Mouse (Mus musculus): ENCODE measurements at regions not wholly inside any gene's neighbourhood (a gene's known extent, or its start where the extent isn't known, plus 50 kb on each side); places are given as distances from the start of the nearest gene placed in this dataset.

GRCm38 (mm10) chr8:127753793-127754565 lies 604.4 kb upstream of the Nrp1 start:
- DNase-seq (ENCODE audit: extremely low spot score, low read depth, low spot score): no peak

DNA sequence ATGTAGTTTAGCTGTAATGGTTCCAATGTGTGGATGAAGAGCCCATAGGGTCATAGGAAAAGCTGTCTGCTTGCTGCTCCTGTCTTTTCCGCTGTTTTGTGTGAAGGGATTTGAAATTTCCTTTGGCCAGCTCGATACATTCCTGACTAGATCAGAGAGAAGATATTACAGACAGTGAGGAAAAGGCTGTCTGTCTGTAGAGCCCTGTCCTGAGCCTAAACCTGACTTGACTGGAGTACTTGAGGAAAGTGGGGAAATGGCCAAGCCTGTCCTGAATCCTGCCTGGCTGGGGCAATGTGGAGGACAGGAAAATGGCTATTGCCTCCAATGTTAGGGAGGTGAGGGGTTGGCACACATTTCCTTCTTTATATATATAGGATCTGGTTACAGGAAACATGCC lies 601.0 kb upstream of the Nrp1 start:
- no peak for DNase-seq (ENCODE audit: extremely low spot score, low read depth, low spot score)

GRCm38 (mm10) chr8:127759906-127760305 lies 598.5 kb upstream of the Nrp1 start:
- no peak for DNase-seq (ENCODE audit: extremely low spot score, low read depth, low spot score)

DNA sequence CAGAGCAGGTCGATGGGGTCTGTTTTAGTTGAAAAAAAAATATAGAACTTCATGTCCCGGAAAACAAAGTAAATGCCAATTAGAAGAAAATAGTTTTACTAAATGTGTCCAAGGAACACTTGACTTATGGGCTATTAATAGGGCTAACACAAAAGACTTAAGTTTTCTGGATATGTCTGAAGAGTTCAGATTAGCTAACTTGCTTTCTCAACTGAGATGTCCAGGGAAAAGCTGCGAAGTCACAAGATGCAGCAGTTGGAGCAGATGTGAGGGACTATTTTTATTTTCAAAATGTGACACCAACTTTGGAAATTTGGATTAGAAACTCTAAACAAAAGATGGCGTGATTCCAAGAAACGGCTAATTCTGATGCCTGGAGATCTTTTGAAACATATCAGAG lies 593.2 kb upstream of the Nrp1 start:
- DNase-seq (ENCODE audit: extremely low spot score, low read depth, low spot score): no peak

- DNase-seq (ENCODE audit: extremely low spot score, low read depth, low spot score): no peak
Observed at GRCm38 (mm10) chr8:127768311-127768710, 590.1 kb upstream of the Nrp1 start.

DNA sequence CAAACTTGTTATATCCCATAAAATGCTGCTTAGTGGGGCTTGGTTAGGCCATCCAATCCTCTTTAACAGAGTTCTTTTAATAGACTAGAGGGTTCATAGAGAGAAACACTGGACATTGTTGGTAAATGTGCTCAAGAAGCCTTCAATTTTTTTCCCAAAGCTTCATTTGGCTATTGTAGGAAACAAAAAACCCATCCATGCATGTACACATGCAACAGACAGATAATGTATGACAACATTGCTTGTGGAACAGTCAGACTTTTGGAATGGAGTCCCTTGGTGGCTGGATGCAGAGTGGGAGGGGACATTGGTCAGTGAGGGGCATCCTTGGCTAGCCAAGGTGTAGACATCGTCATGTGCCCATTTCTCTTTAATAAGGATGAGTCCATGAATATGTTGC lies 588.8 kb upstream of the Nrp1 start:
- no peak for DNase-seq (ENCODE audit: extremely low spot score, low read depth, low spot score)

DNA sequence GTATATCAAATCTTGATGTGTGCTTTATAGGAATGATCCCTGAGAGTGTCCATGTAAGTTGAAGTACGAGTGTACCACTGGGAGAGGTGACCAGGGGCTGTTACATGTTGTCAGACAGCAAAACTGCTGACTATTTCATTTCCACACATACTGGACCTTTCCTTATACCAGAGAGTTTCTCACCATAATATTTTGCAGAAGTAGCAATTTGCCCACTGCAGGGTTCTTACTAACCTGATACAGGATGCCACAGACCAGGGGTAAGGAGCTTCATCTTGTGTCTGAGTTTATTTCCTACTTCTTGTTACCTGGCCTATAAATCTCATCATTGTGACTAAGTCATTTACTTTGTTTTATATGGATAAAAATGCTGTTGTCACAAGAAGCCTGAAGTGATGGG lies 586.6 kb upstream of the Nrp1 start:
- DNase-seq (ENCODE audit: extremely low spot score, low read depth, low spot score): no peak

- DNase-seq (ENCODE audit: extremely low spot score, low read depth, low spot score): no peak
Observed at GRCm38 (mm10) chr8:127772415-127772814, 586.0 kb upstream of the Nrp1 start.

GRCm38 (mm10) chr8:127772917-127773316 lies 585.5 kb upstream of the Nrp1 start:
- no peak for DNase-seq (ENCODE audit: extremely low spot score, low read depth, low spot score)

DNA sequence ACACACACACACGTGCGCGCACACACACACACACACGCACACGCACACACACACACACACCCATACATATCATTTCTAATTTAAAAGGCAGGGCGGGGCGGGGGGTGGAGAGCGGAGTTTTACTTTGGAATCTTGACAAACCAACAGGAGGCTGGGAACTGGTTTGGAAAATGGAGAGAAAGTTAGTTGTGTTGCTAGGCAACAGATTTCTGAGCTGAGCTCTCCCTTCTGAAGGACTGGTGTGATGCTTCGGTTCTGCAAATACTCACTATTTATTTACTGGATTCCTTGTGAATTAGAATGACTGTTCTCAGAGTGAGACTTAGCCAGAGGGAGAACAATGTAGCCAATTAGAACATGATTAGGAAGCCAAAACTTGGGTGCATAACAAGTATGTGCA lies 583.8 kb upstream of the Nrp1 start:
- no peak for DNase-seq (ENCODE audit: extremely low spot score, low read depth, low spot score)

GRCm38 (mm10) chr8:127775160-127775559 lies 583.2 kb upstream of the Nrp1 start:
- no peak for DNase-seq (ENCODE audit: extremely low spot score, low read depth, low spot score)

DNA sequence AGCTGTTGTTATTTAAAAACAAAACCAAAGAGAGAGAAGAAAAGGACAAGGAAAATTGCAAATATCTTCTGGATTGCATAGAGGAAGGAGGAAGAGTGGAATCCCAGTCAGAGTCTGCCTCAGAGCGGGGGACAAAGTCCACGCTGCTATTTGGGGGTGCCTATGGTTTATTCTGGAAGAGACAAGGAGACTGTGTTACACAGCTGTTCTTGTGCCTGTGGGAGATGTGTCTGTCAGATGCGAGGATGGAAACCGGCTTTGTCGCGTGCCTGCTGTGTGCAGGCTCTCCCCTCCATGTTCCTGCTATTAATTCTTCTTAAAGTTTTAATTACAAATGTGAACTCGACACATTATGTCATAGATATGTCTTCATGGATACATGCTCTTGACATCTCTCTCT lies 582.7 kb upstream of the Nrp1 start:
- DNase-seq (ENCODE audit: extremely low spot score, low read depth, low spot score): no peak

DNA sequence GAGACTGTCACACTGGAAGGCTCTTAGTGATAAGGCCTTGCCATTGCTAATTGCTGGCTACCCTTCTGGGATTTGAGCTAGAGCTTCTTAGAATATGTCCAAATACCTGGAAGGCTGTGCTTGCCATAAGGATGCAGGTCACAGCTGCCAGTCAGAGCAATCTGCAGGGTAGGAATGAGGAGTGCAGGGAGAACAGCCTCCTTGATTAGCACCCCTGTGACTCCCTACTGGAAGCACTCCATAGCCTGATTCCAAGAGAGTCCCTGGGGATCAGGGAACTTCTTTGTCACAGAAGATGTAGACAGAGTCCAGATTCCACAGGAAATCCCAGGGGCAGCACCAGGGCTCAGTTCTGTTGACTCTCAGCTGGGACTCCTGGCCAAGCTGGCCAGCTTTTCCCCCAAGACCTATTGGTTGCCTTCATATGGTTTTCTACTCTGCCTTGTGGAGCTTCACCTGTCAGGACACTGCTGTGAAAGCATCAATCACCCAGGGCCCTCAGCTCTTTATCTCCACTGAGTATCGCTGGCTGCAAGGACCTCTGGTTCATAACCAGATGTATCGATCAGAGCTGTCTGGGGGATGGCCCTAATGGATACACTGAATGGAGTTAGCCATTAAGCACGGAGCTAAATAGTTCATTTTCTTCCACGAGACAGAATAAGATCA lies 579.9 kb upstream of the Nrp1 start:
- no peak for DNase-seq (ENCODE audit: extremely low spot score, low read depth, low spot score)

DNA sequence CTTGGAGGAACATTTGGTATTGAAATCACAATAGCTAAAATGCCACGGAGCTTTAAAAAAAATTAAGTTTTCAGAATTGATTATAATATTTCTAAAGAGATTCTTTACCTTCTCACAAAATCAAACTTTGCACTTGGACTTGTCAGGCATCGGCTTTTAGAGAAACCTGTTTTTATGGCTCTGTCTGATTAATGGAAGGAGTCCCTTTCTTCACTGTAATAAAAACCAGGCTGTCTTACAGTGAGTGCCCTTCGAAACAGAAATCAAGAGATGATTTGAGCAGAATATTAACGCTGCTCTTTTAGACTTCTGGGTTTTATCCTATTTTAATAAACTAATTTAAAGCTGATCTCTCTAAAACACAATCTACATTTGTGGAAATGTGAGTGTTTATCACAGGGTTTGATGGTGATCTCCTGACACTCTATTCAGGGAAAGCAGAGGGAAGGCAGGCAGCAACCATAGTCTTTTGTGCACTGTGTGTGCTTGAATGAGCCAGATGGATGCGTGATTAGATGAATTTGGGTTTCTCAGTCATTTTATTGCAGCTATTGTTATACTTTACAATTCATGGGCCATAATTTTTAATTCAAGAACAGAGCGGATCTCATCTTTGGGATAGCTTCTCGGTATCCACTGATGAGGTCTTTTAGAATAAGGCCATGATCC lies 579.2 kb upstream of the Nrp1 start:
- no peak for DNase-seq (ENCODE audit: extremely low spot score, low read depth, low spot score)

DNA sequence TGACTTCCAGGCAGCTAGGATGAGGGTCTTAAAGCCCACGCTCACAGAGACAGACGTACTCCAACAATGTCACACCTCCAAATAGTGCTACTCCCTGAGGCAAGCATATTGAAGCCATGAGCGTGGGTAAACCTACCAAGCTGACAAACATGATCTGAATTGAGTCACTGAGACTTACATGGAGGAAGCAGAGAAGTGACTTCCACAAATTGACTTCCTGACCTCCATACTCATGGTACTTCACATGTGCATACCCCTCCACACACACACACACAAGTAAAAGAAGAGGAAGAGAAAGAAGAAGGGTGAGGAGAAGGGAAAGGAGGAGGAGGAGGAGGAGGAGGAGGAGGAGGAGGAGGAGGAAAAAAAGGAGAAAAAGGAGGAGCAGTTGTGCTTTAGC lies 577.8 kb upstream of the Nrp1 start:
- no peak for DNase-seq (ENCODE audit: extremely low spot score, low read depth, low spot score)

DNA sequence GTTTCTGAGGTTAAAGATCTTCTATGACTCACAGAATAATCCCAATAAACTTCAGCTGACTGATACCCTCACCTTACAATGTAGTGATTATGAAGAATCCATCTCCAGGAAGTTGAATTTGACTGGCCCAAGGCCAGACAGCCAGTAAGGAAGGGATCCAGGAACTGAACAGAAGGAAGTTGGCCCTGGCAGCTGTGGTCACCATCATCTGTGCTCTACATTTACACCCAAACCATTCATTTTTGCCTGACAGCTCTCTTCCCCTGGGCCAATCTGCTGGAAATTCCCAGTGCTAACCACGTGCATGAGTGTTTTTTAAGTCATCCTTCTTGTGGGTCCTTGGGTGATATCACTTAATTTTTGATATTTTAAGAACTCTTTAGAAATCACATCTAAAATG lies 577.4 kb upstream of the Nrp1 start:
- DNase-seq (ENCODE audit: extremely low spot score, low read depth, low spot score): no peak

DNA sequence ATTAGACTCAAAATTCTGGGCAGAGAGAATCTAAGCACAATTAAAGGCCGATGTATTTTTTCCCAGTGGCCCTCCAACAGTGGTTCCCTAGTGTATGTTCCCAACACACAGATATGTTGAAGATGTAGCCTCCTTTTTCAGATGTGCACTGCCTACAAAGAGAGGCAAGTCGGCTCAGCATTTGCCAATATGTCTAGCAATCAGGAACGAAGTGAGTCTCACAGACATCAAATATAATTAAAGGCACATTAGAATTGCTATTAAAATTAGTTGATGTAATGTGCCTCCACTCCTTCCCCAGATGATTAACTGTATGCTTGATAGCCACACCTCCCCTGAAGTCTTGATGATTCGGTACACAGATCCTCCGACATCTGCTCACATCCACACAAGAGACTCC lies 565.8 kb upstream of the Nrp1 start:
- no peak for DNase-seq (ENCODE audit: extremely low spot score, low read depth, low spot score)

DNA sequence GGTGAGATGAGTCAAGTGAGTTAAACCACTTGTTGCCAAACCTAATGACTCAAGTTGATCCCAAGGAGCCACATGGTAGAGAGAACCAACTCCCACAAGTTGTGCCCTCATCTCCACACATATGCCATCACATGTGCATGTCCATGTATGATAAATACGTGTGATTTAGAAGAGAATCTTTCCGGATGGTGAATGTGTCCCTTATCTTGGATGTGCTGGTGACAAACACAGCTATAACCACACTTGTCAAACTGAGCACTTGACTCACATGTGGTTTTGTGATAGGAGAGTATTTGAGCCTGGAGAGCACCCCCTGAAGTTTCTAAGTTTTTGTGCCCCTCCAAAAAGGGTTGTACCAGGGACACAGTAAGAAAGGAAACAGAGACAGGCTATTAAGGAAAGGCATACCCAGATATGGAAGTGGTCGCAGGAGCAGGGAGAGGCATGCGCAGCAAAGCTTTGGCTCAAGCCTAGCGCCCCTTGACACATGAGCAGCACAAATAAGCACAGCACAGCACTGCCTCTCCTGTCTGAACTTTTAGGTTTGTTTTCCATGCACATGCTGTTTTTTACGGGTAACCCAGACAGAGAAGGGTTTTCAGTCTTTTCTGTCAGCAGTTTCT lies 558.4 kb upstream of the Nrp1 start:
- DNase-seq (ENCODE audit: extremely low spot score, low read depth, low spot score): no peak

DNA sequence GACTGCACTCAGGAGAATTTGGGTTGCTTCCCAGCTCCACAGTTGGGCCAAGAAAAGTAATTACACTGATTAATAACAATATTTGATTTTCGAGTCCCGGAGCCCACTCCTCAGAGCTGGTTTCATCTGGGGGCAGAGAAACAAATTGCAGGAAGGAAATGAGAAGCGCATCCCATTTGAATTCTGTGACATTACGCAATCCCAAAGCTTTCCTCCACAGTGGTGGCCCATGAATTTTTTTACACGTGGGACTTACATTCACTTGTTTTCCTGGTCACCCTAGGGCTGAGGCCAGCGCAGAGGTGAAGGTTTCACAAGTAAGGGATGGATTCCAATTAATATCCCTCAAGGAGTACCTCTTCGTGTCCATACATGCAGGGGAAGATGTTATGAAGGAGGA lies 556.3 kb upstream of the Nrp1 start:
- no peak for DNase-seq (ENCODE audit: extremely low spot score, low read depth, low spot score)

DNA sequence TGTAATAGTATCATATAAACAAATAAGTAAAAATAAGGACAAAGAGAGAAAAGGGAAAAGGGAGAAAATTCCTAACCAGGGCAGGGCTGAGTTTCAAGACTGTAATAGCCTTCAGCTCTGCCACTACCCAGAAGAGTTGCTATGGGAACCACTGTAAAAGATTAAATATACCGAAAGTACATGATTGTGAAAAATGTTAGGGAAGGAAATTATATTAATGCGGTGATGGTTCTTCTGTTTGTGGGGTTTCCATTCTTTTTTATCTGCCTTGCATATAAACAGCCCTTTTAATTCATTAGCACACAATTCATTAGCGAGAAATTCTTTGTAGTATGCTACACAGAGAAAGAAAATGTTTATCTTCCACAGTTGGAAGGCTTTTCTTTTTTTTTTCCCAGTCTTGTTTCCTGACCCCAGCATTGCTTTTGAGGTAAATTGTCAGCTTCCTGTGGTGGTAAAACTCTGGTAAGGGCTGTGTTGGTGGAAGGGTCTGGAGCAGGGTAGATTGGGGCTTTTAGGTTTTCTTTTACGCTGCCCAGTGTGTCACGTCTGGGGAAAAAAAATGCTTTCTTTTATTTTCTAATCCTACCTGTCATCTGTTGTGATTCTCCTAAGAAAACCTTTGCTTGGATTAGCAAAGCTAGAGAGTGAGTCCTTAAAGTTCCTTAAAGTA lies 555.6 kb upstream of the Nrp1 start:
- no peak for DNase-seq (ENCODE audit: extremely low spot score, low read depth, low spot score)

Data from hindlimb bud, embryonic 11.5 days (tissue).